Mouse (Mus musculus): Measurements from ENCODE around the gene Atr.
A peak's percentile ranks its signal among the peaks of the same experiment; 100 is the strongest.

Gene Atr

DNA sequence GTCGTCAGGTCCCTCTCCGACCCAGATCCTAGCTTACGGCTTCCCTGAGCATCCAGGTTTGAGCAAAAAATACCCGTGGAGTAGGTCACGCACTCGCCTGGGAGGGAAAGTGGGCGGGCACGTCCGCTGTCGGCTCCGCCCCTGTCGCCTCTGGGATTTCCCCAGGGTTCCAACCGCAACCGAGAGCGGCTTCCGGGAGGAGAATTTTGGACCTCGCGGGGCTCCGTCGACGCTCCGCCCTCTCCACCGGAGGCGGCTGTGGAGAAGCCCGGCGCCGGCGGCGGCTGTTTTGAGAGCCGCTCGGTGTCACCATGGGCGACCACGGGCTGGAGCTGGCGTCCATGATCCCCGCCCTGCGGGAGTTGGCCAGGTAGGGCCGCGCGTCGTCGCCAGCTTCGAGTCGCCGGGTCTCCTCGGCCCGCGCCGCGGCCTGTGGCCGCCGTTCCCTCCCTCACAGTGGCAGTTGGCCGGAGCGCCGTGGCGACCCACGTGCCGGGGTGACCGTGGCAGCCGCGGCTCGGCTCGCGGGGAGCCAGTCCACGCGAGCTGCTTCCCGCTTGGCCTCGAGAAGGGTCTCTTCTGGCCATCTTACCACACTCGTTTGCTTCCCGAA is at the start of gene Atr:
TSS of gene Atr (plus strand) at position 184 of the 613 bp plus-strand sequence.
- peak; percentile 92 for DNase-seq (ENCODE audit: low read depth, low spot score)

DNA sequence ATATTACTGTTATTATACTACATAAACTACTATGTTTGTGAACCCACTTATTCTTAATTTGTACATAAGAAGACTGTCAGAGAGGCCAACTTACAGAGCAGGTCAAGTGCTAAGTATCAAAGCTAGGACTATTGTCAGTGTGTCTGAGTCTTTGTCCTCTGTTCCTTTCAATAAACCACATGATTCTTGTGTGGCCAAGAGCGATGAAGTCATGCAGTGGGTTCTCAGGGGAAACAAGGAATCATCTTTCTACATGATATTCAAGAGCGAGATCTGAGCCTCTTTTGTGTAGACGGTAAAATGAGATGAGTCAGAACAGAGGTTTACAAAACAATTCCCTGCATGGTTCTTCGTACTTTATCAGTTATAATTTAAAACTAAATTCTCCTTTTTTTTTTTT is 47.8 kb upstream of the Atr start:
- no peak for DNase-seq (ENCODE audit: low read depth, low spot score)

DNA sequence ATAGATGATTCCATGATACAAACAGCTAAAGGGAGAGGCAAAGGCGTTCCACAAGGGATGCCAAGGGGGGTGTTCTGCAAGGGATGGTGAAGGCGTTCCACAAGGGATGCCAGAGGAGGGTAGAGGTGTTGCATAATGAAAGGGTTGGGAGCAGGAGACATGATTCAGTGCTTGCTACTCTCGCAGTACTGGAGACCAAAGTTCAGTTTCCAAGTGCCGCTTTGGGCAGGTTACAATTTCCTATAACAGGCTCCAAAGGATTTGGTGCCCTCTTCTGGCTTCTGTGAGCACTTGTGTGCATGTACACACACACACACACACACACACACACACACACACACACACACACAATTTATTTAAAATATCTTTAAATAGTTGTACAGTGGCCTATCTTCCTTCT is 45.6 kb upstream of the Atr start:
- DNase-seq (ENCODE audit: low read depth, low spot score) = no peak

DNA sequence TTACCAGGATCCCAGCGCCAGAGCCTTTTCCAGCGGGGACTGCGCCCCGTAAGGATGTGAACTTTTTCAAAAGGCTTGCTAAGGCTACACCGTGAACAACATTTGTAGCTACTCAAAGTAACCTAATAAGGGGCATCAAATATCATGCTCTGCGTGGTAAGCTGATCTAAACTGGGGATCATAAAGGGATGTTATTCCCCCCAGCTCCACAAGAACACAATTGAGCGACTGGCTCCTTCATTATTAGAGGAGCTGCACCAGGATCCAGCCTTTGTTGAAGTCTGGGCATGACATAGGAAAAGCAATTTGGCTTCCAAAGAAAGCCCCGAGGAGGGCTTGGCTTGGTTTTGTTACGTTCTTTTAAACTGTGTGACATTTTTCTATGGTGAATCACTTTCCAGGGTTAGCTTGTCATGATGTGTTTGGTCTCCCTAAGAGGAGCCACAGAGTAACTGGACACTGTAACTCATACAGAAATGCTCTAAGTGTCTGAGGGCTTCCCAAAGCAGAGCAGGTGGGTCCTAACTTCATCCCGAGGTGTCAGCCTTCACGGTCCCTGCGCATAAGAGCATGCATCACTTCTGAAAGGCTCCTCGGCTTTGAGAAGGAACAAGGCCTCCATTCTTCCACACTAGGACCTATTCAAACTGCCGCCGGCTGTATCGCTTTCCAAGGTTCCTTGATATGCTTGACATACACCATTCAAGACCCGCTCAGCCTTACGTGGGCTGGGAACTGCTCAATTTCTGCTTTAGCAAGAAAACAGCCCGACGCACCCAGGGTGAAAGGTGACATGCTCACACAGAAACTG is 43.5 kb upstream of the Atr start:
- DNase-seq (ENCODE audit: low read depth, low spot score) = no peak

DNA sequence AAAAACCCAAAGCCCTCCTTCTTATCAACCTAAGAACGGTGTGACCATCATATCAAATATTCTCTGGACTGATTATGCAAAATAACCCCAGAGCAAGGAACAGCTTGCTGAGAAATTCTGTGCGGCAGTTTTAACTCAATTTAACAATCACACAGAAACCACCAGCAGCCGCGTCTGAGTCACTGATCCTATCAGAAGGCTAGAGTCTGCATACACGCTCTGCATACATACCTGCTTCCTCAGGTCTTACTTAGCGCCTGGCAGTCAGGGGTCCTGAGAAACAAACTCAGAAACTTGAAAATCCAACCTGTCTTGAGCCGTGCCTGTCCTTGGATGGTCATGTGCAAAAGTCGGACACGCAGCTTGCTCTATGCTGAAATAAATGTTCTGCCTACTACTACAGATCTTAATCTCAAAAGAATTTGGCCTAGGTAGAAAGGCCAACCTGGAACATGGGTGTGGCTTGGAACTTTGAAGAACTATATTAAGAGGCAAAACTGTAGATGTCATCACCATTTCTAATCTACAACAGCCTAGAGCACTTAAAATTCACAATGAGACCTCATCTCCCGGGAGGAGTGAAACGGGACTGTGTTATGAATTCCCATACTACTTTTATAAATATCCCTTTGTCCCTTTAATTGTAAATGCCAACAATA is 42.3 kb upstream of the Atr start:
- DNase-seq (ENCODE audit: low read depth, low spot score) = no peak

DNA sequence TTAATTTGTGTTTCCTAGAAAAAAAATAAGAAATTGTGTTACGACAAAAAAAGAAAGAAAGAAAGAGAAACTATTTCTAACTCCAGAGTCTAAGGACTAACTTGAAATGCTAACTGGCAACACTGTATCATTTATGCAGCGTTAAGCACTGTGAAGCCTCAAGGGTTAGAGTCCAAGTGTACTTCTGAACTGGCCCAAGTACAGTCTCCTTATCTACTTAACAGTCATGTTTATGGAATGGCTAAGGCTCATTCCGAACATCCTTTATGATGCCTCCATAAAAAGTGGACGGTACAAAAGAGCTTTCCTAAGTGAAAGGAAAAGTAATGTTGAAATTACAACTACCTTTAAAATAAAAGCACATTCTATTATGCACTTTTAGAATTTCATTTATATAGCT is 41.7 kb upstream of the Atr start:
- DNase-seq (ENCODE audit: low read depth, low spot score) = no peak

DNA sequence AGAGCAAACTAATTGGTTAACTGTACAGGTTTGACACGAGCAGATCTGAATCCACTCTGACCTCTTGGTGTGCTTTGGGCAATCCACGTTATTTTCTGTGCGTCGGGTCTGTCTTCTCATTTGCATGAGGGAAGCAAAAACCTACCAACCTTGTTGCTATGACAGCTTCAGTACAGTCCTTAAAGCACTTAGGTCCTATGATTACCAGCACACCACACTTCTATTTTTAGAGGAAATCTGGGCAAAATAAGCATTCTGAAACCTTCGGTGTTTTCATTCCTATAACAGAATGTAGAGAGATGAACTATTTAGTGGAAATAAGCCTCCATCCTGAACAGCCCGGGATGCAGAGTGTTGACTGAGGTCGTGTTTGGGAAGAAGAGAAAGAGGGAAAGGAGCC is 34.9 kb upstream of the Atr start:
- no peak for DNase-seq (ENCODE audit: low read depth, low spot score)

DNA sequence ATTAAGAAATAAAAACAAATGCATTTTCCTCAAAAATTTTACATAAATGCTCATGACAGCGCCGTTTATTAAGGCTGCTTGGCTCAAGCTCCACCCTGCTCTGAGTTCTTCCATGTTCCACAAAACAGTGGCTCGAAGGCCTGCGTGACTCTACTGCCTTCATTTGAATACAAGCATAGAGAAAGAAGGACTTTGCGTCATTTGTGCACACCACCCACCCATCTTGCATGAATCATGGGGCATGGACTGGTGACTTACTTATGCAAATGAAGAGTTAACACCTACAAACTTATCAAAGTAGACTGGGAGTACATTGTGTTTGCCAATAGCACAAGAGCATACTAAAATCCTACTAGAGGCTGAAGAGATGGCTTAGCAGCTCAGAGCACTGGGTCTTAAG is 29.8 kb upstream of the Atr start:
- DNase-seq (ENCODE audit: low read depth, low spot score) = no peak

DNA sequence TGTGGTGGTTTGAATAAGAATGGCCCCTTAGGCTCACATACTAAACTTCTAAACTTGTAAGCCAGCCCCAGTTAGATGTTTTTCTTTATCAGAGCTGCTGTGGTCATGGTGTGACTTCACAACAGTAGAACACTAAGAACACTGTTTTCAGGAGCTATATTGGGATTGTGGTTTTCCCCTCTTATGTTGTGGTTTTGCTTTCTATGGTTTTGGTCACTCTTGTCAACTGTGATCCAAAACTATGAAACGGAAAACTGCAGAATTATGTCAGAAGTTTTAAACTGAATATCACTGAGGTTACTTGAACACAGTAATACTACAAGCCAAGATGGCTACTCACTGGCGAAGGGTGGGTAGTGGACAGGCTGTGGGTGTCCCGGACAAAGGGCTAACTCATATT is 24.6 kb upstream of the Atr start:
- DNase-seq (ENCODE audit: low read depth, low spot score) = no peak

DNA sequence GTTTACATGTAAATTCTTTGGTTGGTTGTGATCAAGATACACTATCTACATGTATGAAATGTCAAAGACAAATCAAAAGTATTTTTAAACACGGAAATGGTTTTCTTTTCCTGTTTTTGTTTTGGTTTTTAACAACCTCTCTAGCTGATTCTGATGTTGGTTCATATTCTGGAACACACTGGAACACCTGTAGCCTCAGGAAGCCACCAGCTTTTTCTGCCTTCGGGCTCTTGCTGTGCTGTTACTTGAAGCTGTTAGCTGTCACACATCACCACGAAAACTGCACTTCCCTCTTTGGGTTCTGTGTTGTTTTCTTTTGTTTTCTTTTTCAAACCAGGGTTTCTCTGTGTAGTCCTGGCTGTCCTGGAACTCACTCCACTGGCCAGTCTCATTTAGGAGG is 22.6 kb upstream of the Atr start:
- no peak for DNase-seq (ENCODE audit: low read depth, low spot score)

DNA sequence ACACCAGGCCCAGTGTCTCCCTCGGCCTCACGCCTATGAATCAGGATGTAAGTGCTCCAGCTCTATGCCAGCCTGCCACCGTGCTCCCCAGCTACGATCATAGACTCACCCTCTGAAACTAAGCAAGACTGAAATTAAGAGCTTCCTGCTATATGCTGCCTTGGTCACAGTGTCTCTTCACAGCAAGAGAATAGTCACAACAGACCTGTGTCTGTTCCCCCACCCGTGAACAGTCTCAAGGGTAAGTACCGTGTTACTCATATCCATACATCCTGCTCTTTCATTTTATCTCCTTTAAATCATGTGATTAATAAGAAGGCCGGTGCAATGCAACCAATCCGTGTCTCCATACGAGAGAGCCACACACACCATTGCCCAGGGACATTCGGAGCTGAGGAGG is 21.7 kb upstream of the Atr start:
- DNase-seq (ENCODE audit: low read depth, low spot score) = no peak

DNA sequence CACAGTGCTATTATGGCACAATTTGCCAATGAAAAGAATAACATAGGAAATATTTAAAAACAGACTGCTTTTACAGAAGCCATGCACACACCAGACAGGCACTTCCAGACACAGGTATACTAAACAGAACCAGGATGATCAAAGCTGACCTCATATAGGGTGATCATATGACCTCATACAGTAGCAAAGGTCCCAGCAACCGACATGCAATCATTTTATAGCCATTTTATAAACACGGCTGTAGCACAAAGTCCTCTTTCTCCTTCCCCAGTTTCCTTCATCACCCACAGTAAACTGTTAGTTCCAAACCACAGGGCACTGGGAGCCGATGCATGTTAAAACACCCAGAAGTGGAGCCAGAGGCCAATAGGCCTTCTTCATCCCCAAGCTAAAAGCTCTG is 18.0 kb upstream of the Atr start:
- no peak for DNase-seq (ENCODE audit: low read depth, low spot score)

DNA sequence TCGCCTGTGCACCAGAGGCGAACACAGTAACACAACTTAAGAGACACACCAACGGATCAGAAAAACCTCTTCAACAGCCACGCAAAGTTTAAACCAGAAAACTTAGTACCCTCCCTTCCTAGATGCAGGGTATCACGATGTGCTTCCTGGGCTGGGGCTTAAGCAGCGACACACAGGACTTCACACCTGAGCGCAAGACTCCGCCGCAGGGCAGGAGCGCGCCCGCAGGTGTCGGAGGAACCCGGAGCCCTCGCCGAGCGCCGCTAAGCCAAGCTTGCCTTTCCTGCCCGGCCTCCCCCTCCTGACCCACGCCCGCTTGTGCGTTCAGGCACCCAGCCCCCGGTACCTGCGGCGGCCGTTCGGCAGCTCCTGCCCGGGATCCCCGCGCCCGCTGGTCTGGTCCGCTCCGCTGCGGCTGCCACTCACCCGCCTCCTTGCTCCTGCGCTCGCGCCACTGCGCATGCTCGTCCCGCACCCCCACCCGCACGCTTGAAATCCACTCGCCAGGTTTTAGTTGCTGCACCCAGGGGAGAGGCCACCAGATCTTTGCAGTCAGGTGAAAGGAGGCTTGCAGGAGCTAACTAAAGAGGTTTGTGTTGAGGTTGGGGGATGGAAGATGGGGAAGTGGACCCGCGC is 12.5 kb upstream of the Atr start, which contains the start of gene Pls1:
TSS of gene Pls1 (minus strand) at position 487 of the 636 bp plus-strand sequence.
- peak; percentile 94 for DNase-seq (ENCODE audit: low read depth, low spot score)

DNA sequence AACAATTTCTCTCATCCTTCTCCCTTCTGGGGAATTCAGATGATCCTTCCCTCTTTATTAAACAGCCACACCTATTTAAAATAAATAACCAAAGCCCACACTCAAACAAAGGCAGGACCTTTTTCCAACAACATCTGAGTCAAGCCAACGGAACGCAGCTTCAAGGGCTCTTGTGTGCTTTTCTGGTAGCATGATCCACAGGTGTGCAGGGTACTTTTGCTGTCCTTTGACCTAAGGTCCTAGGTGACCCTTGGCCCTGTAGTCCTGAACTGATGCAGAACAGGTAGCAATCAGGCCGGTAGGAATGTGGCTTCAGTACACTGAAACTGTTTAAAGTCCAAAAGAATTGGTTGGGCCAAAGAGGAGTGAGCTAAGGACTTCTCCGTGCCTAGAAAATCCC is 11.7 kb upstream of the Atr start:
- no peak for DNase-seq (ENCODE audit: low read depth, low spot score)

DNA sequence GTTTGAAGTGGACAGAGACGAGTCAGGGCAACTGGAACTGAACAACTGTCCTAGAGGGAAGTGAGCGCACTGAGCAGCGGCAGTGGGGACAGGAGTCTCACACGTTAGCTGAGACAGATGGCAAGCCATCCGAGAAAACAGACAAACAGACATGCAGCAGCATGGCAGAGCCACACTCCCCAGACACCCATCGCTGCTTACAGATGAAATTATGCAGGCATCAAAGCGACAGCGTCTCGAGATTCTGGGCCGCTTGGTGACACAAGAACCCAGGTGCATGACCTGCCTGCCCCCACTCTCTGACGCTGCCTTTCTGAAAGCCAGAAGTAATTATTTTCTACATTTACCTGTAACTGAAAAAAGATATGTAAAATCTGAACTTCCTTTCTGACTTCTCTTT is 5.7 kb upstream of the Atr start:
- no peak for DNase-seq (ENCODE audit: low read depth, low spot score)

DNA sequence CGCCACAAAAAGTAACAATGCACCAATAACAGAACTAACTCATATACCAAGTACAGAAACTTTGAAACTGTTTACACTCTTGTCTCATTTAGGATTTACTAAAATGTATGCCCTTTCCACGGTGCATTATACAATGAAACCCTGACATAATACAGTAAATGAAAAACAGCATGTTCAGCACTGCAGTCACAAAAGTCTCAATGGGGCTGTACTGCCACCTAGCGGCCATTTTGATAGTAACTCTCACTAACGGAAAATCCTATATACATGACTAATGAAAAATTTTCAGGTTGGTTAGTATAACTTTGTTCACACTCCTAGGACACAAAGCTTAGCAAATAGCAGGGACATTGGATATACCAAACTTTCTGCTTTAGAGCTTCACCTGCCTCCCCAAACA is 4.5 kb upstream of the Atr start:
- DNase-seq (ENCODE audit: low read depth, low spot score) = peak; percentile 63

DNA sequence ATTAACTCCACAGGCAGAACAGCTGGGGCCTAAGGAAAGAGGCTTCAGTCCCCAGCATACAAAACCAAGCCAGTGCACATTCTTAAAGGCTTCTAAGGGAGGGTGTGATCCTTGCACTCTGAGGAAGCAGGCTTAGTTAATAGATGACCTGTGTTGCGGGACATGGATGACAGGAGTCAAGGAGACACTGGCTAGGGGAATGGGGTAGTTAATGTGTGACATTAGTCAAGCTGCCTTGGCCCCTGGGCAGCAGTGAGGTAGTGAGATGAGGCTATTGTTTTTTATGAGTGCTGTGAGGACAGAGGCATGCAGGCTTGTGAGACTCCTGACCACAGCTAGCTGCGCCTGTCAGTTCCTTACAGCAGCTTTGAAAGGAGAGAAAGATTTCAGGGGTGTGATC is 2.5 kb upstream of the Atr start:
- no peak for DNase-seq (ENCODE audit: low read depth, low spot score)

DNA sequence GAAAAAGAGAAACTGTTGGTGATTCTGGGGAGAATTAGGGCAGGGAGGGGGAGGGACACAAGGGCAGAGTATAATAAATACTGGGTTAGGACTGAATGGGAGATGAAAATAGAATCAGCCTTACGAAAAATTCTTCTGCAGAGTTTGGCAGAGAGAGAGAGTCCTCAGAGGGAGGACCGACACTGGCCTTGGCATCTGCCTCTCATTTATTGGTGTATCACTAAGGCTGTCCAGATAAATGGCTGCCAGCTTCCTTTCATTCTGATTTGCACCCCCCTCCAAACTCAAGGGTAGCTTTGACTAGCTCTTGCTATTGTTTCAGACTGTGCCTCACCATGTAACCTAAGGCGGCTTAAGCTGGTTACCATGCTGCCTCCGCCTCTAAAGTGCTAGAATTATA is 1.4 kb upstream of the Atr start:
- DNase-seq (ENCODE audit: low read depth, low spot score) = no peak

DNA sequence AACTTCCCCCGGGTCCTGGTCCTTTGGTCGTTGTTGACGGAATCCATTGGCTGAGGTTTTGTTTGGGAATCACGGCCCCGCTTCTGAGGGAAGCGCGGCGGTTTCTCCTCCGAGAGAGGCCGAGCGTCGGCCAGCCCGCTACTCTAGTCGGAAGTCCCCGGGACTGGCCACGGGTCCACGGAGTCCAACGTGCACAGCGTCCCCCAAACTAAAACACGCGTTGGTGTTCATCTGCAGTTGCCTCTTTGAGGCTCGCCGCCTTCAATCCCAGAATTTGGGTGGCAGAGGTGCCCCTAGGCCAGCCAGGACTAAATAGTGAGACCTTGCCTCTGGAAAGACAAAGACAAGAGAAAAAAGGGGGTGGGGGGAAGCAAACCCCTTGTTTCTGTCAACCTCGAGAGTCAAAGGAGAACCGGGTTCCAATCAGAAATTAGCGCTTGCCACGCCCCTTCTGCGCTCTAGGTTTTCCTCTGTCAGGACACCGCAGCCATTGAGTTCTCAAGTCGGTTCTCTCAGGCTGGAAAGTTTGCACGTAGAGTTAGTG is 702 bp downstream of the Atr start:
- peak; percentile 80 for DNase-seq (ENCODE audit: low read depth, low spot score)

DNA sequence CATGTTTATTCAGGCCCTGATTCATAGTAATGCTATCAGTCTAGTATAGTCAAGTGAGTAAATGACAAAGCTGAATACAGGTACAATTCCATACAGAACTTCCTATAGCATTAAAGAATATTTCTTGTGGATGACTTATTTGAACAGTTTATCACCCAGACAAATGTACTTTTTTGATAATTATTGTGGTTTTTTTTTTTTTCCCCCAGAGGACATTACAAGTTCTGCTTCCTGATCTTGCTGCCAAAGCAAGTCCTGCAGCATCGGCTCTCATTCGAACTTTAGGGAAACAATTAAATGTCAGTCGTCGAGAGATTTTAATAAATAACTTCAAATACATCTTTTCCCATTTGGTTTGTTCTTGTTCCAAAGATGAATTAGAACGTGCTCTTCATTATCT is 20.8 kb downstream of the Atr start:
- DNase-seq (ENCODE audit: low read depth, low spot score) = no peak

DNA sequence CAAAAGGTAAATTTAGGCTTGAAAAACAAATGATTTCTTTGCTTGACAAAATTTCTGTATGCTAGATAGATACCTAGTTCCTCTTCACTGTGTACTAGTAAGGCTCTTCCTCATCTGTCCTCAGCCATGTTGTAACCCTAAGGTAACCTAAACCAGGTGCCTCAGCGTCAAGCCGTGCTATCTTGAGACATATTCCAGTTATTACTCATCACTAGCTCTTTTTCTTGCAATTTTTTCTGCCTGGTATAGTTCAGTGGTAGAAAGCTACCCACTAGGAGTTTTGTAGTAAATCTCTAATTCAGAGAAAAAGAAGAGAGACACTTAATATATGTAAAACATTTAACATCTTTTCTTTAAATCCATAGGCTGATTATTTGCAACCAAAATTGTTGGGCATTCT is 25.4 kb downstream of the Atr start:
- no peak for DNase-seq (ENCODE audit: low read depth, low spot score)

DNA sequence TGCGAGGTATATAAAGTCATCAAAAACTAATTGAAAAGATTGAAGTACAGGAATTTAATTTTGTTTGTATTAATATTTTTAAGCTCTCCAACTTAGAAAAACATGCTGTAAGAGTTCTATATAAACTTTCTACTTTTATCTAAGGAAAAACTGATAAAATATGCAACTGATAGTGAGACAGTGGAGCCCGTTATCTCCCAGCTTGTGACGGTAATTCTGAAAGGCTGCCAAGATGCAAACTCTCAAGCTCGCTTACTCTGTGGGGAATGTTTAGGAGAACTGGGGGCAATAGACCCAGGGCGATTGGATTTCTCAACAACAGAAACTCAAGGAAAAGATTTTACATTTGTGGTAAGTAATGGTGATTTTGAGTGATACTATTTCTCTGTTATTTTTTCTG is 40.0 kb downstream of the Atr start:
- no peak for DNase-seq (ENCODE audit: low read depth, low spot score)
